Mouse (Mus musculus): ENCODE results near the gene Slc17a9. TPM values are rescaled to one million over a fixed set of nuclear protein-coding genes. Genes with fewer than 3 reads are reported as not detected.

The Slc17a9 gene
- total and polyA plus RNA-seq, 3 experiments: 6.7 to 16.1 TPM; not detected in 1

DNA sequence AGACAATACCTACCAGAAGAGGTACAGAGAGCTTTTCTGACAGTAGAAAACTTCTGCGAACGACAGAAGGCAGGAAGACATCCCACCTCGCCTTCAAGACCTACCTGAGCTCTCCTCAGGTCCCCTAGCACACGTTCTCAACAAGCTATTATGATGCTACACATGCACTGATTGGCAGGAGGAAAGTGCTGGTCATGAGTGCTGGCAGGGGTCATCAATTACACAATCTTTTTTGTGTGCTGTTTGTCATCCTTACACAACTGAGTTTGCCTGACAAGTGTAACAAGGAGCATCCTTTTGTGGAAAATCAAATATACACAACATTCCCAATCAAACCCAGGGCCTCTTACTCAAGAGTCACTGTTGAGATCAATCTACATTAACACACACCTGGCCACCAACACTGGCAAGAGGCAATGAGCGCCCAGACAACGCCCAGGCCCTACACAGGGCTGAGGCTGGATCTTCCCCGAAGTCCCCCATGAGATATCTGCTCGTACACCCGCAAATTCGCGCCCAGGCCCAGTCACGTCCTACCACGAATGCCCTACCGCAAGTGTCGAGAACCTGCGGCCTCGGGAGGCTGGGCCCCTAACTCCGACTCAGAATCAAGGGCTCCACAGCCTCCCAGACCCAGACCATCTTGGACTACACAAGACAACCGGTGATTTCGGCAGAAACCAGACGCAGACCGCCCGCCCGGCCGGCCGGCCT, 23.9 kb upstream of the Slc17a9 start:
- TF ChIP-seq RCOR1 (IDR thresholded peaks at IDR 0.05; ENCODE audit: low read depth, low read length) (no peak), JUND (IDR thresholded peaks at IDR 0.05; ENCODE audit: low read depth, low read length) (no peak), USF1 (IDR thresholded peaks at IDR 0.05; ENCODE audit: low read depth, low read length) (no peak), UBTF (IDR thresholded peaks at IDR 0.05; ENCODE audit: borderline replicate concordance, insufficient read depth, low read depth, low read length) (no peak), MEF2A (IDR thresholded peaks at IDR 0.05; ENCODE audit: extremely low read depth, insufficient replicate concordance, low read depth, low read length, poor library complexity, severe bottlenecking) (no peak), MAX (IDR thresholded peaks at IDR 0.05; ENCODE audit: low read length) (no peak), SIN3A (IDR thresholded peaks at IDR 0.05; ENCODE audit: low read length) (no peak; the same call in 1 of the 2 replicates), MYC (IDR thresholded peaks at IDR 0.05; ENCODE audit: low read depth, low read length) (no peak), CHD2 (IDR thresholded peaks at IDR 0.05; ENCODE audit: low read length) (no peak), KAT2A (conservative IDR thresholded peaks at IDR 0.05; ENCODE audit: low read depth, low read length) (no peak), HCFC1 (IDR thresholded peaks at IDR 0.05; ENCODE audit: low read depth, low read length) (no peak), RAD21 (IDR thresholded peaks at IDR 0.05; ENCODE audit: low read depth, low read length) (no peak), TAL1 (IDR thresholded peaks at IDR 0.05; ENCODE audit: low read length) (no peak), BHLHE40 (IDR thresholded peaks at IDR 0.05; ENCODE audit: borderline replicate concordance, low read depth, low read length) (no peak), NRF1 (IDR thresholded peaks at IDR 0.05; ENCODE audit: insufficient read depth, low read depth, low read length, poor library complexity, severe bottlenecking) (no peak)
- DNase-seq (ENCODE audit: low read depth, low spot score): peak; percentile 59
- Histone ChIP-seq H3K27ac (ENCODE audit: control insufficient read depth, low read depth, low read length) (peak overlapping the region; percentile 81), H3K9me3 (replicated peaks; ENCODE audit: insufficient read depth, low read length) (no peaks in the 10 kb centered on the region), H3K9ac (ENCODE audit: control insufficient read depth, low read depth, low read length, poor library complexity, severe bottlenecking) (peak overlapping the region; percentile 99), H3K4me3 (ENCODE audit: control insufficient read depth in 1 of 2, insufficient read depth in 1 of 2, low read depth in 2 of 2, low read length in 2 of 2) (peak overlapping the region; percentile 84 to 95), H3K79me2 (ENCODE audit: control insufficient read depth, insufficient read depth, low read length, poor library complexity) (peaks cover 85% of the 10 kb centered on the region), H3K27me3 (ENCODE audit: control insufficient read depth in 1 of 2, insufficient read depth in 2 of 2, low read length in 2 of 2) (no peaks in the 10 kb centered on the region), H3K36me3 (ENCODE audit: control insufficient read depth in 1 of 2, insufficient read depth in 2 of 2, low read length in 2 of 2) (peaks cover 5 to 63% of the 10 kb centered on the region in 2 experiments), H3K4me1 (ENCODE audit: control insufficient read depth in 1 of 2, insufficient read depth in 2 of 2, low read length in 2 of 2) (peaks cover 35 to 54% of the 10 kb centered on the region in 2 experiments)

DNA sequence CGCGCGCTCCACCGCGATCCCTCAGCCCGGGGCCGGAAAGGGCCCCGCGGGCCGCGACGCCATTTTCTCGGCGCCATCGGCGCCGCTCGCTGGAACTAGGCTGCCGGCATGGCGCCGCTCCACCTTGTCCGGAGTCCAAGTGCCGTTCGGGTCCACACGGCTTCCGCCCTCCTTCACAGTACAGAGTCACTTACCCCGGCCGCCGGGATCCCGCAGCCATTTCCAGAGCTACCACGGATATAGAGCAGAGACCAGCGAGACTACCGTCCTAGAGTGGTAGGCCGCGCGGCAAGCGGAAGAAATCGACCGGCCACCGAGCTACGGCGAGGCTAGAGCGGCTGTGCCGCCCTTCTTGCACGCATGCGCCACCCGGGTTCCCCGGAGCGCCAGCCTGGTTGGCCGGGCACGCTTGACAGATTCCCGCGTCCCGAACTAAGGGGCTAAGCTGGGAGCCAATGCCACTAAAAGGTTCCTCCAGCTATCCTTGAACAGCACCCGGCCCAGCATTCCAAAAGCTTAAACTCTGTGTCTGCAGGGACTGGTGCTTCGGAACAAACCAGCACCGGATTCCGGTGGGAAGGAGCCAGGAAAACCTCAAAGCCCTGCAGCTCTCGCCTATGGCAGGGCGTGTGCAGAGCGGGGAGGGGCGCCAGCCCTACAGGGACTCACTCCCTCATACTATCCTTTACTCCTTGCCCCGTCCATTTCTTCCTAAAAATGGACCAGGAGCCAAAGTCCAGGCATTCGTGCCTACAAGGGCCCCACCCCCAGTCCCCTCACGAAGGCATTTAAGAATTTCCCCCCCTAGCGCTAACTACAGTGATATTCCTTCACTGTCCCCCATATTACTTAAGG, 23.1 kb upstream of the Slc17a9 start:
- no peaks in the 10 kb centered on the region for H3K27me3 ChIP-seq (ENCODE audit: control insufficient read depth in 1 of 2, insufficient read depth in 2 of 2, low read length in 2 of 2)
- DNase-seq (ENCODE audit: low read depth, low spot score): peak; percentile 92
- peaks cover 85% of the 10 kb centered on the region for H3K79me2 ChIP-seq (ENCODE audit: control insufficient read depth, insufficient read depth, low read length, poor library complexity)
- H3K9me3 ChIP-seq (replicated peaks; ENCODE audit: insufficient read depth, low read length): no peaks in the 10 kb centered on the region
- peak overlapping the region; percentile 84 to 95 for H3K4me3 ChIP-seq (ENCODE audit: control insufficient read depth in 1 of 2, insufficient read depth in 1 of 2, low read depth in 2 of 2, low read length in 2 of 2)
- peak overlapping the region; percentile 99 for H3K9ac ChIP-seq (ENCODE audit: control insufficient read depth, low read depth, low read length, poor library complexity, severe bottlenecking)
- H3K36me3 ChIP-seq (ENCODE audit: control insufficient read depth in 1 of 2, insufficient read depth in 2 of 2, low read length in 2 of 2): peaks cover 5 to 56% of the 10 kb centered on the region in 2 experiments; a peak in 3 of 4 replicates
- peak overlapping the region; percentile 82 for H3K27ac ChIP-seq (ENCODE audit: control insufficient read depth, low read depth, low read length)
- peaks cover 29 to 57% of the 10 kb centered on the region in 2 experiments for H3K4me1 ChIP-seq (ENCODE audit: control insufficient read depth in 1 of 2, insufficient read depth in 2 of 2, low read length in 2 of 2)
- TF ChIP-seq KAT2A (conservative IDR thresholded peaks at IDR 0.05; ENCODE audit: low read depth, low read length) (peak; percentile 40; the same call in 1 of the 2 replicates), SMC3 (IDR thresholded peaks at IDR 0.05; ENCODE audit: low read depth, low read length) (no peak), MXI1 (IDR thresholded peaks at IDR 0.05; ENCODE audit: low read depth, low read length) (peak; percentile 66), UBTF (IDR thresholded peaks at IDR 0.05; ENCODE audit: borderline replicate concordance, insufficient read depth, low read depth, low read length) (0 out of 2 replicates have a peak, but pooled peaks have one; percentile 83), ETS1 (IDR thresholded peaks at IDR 0.05; ENCODE audit: low read depth, low read length) (no peak), POLR2AphosphoS2 (IDR thresholded peaks at IDR 0.05; ENCODE audit: low read length) (peak; percentile 78; the same call in 1 of the 2 replicates), ZMIZ1 (IDR thresholded peaks at IDR 0.05; ENCODE audit: low read depth, low read length) (peak; percentile 48; the same call in 1 of the 2 replicates), MEF2A (IDR thresholded peaks at IDR 0.05; ENCODE audit: extremely low read depth, insufficient replicate concordance, low read depth, low read length, poor library complexity, severe bottlenecking) (no peak), USF1 (IDR thresholded peaks at IDR 0.05; ENCODE audit: low read depth, low read length) (no peak), TCF12 (IDR thresholded peaks at IDR 0.05; ENCODE audit: low read depth, low read length) (peak; percentile 73), SIN3A (IDR thresholded peaks at IDR 0.05; ENCODE audit: low read length) (peak; percentile 63; the same call in 1 of the 2 replicates), RCOR1 (IDR thresholded peaks at IDR 0.05; ENCODE audit: low read depth, low read length) (no peak; the same call in 1 of the 2 replicates), BHLHE40 (IDR thresholded peaks at IDR 0.05; ENCODE audit: borderline replicate concordance, low read depth, low read length) (no peak), MAZ (IDR thresholded peaks at IDR 0.05; ENCODE audit: low read depth, low read length) (no peak), MAX (IDR thresholded peaks at IDR 0.05; ENCODE audit: low read length) (peak; percentile 78), RAD21 (IDR thresholded peaks at IDR 0.05; ENCODE audit: low read depth, low read length) (no peak), TAL1 (IDR thresholded peaks at IDR 0.05; ENCODE audit: low read length) (no peak), E2F4 (IDR thresholded peaks at IDR 0.05; ENCODE audit: borderline replicate concordance, low read depth, low read length) (no peak), ZC3H11A (IDR thresholded peaks at IDR 0.05; ENCODE audit: low read depth, low read length) (no peak), MYC (IDR thresholded peaks at IDR 0.05; ENCODE audit: low read depth, low read length) (0 out of 2 replicates have a peak, but pooled peaks have one; percentile 38)

All from MEL (cell line).